Mouse (Mus musculus) G1E (cell line): ENCODE measurements around the gene Siae.

ENCODE experiments used
- CTCF ChIP-seq: IDR thresholded peaks from 2 replicates; pipeline ENCODE4 v1.5.1; 2012; ENCODE audit warnings: low read depth, low read length, inconsistent platforms, mixed read lengths
- POLR2AphosphoS5 ChIP-seq: IDR thresholded peaks from 2 replicates; pipeline ENCODE4 v1.6.1; 2012; ENCODE audit warnings: low read depth, low read length, inconsistent platforms; ENCODE audit not compliant: insufficient replicate concordance

- TF ChIP-seq CTCF (no peak), POLR2AphosphoS5 (no peak)
Observed at GRCm38 (mm10) chr9:37621290-37621689, 65.8 kb downstream of the Siae start.
